Mouse (Mus musculus): ENCODE data around the gene Vars2. TPM values are rescaled to one million over a fixed set of nuclear protein-coding genes. Genes with fewer than 3 reads are reported as not detected.

Vars2 gene
- polyA plus RNA-seq (2015; fragmentation: Nextera tagmentation; extraction: Ambion mirVana): 7.1 and 7.7 TPM in 2 replicates

GRCm38 (mm10) chr17:35667334-35668065 lies at the start of gene Vars2:
Vars2 (minus strand) TSS chr17:35667592.

GRCm38 (mm10) chr17:35704621-35705464 lies 37.5 kb upstream of the Vars2 start, which contains the start of gene Ddr1:
Ddr1 (minus strand) TSS chr17:35704621.

GRCm38 (mm10) chr17:35673416-35674035 lies 6.1 kb upstream of the Vars2 start, which contains the start of gene Gtf2h4:
Gtf2h4 (minus strand) TSS chr17:35673739.

GRCm38 (mm10) chr17:35643609-35644236 lies 23.7 kb downstream of the Vars2 start, which contains the start of gene Mucl3:
Mucl3 (minus strand) TSS chr17:35643695.

GRCm38 (mm10) chr17:35626537-35626936 lies 40.9 kb downstream of the Vars2 start, which contains the start of gene Gm9573:
Gm9573 (minus strand) TSS chr17:35626637.

Other genes with a start within 250 kb of the Vars2 start
- 0.49 and 0.79 TPM in 2 replicates for gene H2-Q6, start 242.7 kb downstream of the Vars2 start, polyA plus RNA-seq (2015; fragmentation: Nextera tagmentation; extraction: Ambion mirVana)
- 1.3 and 1.7 TPM in 2 replicates for gene H2-Q7, start 228.4 kb downstream of the Vars2 start, polyA plus RNA-seq (2015; fragmentation: Nextera tagmentation; extraction: Ambion mirVana)
- 0.62 and 1.2 TPM in 2 replicates for gene H2-Q10, start 197.5 kb downstream of the Vars2 start, polyA plus RNA-seq (2015; fragmentation: Nextera tagmentation; extraction: Ambion mirVana)
- gene Pou5f1, start 161.6 kb downstream of the Vars2 start, polyA plus RNA-seq (2015; fragmentation: Nextera tagmentation; extraction: Ambion mirVana): not detected in 2 replicates
- 20.3 and 26.5 TPM in 2 replicates for gene Tcf19, start 150.8 kb downstream of the Vars2 start, polyA plus RNA-seq (2015; fragmentation: Nextera tagmentation; extraction: Ambion mirVana)
- gene Cchcr1, start 150.5 kb downstream of the Vars2 start, polyA plus RNA-seq (2015; fragmentation: Nextera tagmentation; extraction: Ambion mirVana): 3.9 and 5.0 TPM in 2 replicates
- not detected in 2 replicates for gene Psors1c2, start 134.4 kb downstream of the Vars2 start, polyA plus RNA-seq (2015; fragmentation: Nextera tagmentation; extraction: Ambion mirVana)
- 0.42 and 7.0 TPM in 2 replicates for gene Cdsn, start 115.5 kb downstream of the Vars2 start, polyA plus RNA-seq (2015; fragmentation: Nextera tagmentation; extraction: Ambion mirVana)
- not detected in 2 replicates for gene 2300002M23Rik, start 100.1 kb downstream of the Vars2 start, polyA plus RNA-seq (2015; fragmentation: Nextera tagmentation; extraction: Ambion mirVana)
- not detected in 2 replicates for gene Sfta2, start 66.0 kb downstream of the Vars2 start, polyA plus RNA-seq (2015; fragmentation: Nextera tagmentation; extraction: Ambion mirVana)
- not detected in 2 replicates for gene Gm9573, start 41.0 kb downstream of the Vars2 start, polyA plus RNA-seq (2015; fragmentation: Nextera tagmentation; extraction: Ambion mirVana)
- gene Mucl3, start 23.9 kb downstream of the Vars2 start, polyA plus RNA-seq (2015; fragmentation: Nextera tagmentation; extraction: Ambion mirVana): not detected in 2 replicates
- gene Gtf2h4, start 6.1 kb upstream of the Vars2 start, polyA plus RNA-seq (2015; fragmentation: Nextera tagmentation; extraction: Ambion mirVana): 26.0 and 26.3 TPM in 2 replicates
- 31.1 and 31.6 TPM in 2 replicates for gene Ddr1, start 37.0 kb upstream of the Vars2 start, polyA plus RNA-seq (2015; fragmentation: Nextera tagmentation; extraction: Ambion mirVana)
- gene Ier3, start 154.1 kb upstream of the Vars2 start, polyA plus RNA-seq (2015; fragmentation: Nextera tagmentation; extraction: Ambion mirVana): 25.3 and 27.7 TPM in 2 replicates
- gene Flot1, start 155.6 kb upstream of the Vars2 start, polyA plus RNA-seq (2015; fragmentation: Nextera tagmentation; extraction: Ambion mirVana): 68.5 and 77.6 TPM in 2 replicates
- gene Tubb5, start 170.7 kb upstream of the Vars2 start, polyA plus RNA-seq (2015; fragmentation: Nextera tagmentation; extraction: Ambion mirVana): 177 and 210 TPM in 2 replicates
- 1.5 and 2.0 TPM in 2 replicates for gene Mdc1, start 173.9 kb upstream of the Vars2 start, polyA plus RNA-seq (2015; fragmentation: Nextera tagmentation; extraction: Ambion mirVana)
- gene Nrm, start 193.7 kb upstream of the Vars2 start, polyA plus RNA-seq (2015; fragmentation: Nextera tagmentation; extraction: Ambion mirVana): 23.9 and 27.0 TPM in 2 replicates
- gene Ppp1r18, start 198.0 kb upstream of the Vars2 start, polyA plus RNA-seq (2015; fragmentation: Nextera tagmentation; extraction: Ambion mirVana): 15.3 and 21.1 TPM in 2 replicates
- 11.4 and 12.8 TPM in 2 replicates for gene Dhx16, start 212.2 kb upstream of the Vars2 start, polyA plus RNA-seq (2015; fragmentation: Nextera tagmentation; extraction: Ambion mirVana)
- gene 2310061I04Rik, start 229.8 kb upstream of the Vars2 start, polyA plus RNA-seq (2015; fragmentation: Nextera tagmentation; extraction: Ambion mirVana): 51.1 and 65.0 TPM in 2 replicates
- 13.1 and 13.8 TPM in 2 replicates for gene Atat1, start 242.5 kb upstream of the Vars2 start, polyA plus RNA-seq (2015; fragmentation: Nextera tagmentation; extraction: Ambion mirVana)
- gene Mrps18b, start 248.8 kb upstream of the Vars2 start, polyA plus RNA-seq (2015; fragmentation: Nextera tagmentation; extraction: Ambion mirVana): 73.1 and 80.9 TPM in 2 replicates
- 17.9 and 26.3 TPM in 2 replicates for gene Ppp1r10, start 248.8 kb upstream of the Vars2 start, polyA plus RNA-seq (2015; fragmentation: Nextera tagmentation; extraction: Ambion mirVana)

Measured in skeletal muscle tissue, postnatal 0 days (tissue).